Comparison of ENCODE assay signal across 33 mouse cellular contexts in the genomic region with DNA sequence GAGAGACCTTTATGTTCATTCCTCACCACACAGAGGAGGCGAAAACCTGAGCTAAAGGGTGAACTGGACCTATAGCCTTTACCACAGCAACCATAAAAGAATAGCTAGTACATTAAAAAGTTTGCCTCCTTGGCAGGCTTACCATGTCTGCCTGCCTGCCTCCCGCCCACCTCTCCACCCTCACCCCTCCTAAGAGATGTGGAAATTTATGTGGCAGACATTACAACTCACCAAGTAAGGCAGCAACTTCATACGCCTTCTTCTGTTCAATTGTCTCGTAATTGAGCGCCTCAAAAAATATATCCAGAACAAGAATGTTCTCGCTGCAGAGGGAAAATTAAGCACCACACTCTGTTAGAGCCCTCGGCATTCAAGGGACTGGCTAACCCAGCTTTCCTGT. TPM values are rescaled to one million over a fixed set of nuclear protein-coding genes. Genes with fewer than 3 reads are reported as not detected.
"Had no signal": no experiment of that assay in that cellular context is flagged by ENCODE, and none has a peak within 500 bp of the region (broad histone marks: within the 10 kb centered on the region; RNA-seq: fewer than 3 reads in every experiment).

No protein-coding gene starts in this region.

- H3K4me3 ChIP-seq: liver, embryonic 13.5 days; neural tube, embryonic 12.5 days; neural tube, embryonic 15.5 days had no signal

- DNase-seq: kidney, postnatal 25 days; liver, embryonic 13.5 days; lung, postnatal 14 days; lung, postnatal 4 days; midbrain, embryonic 14.5 days; retina, postnatal 1 day; right cerebral cortex, postnatal 4 days; thymus, adult 2 months; thymus, postnatal 14 days; thymus, postnatal 4 days had no signal

- H3K4me1 ChIP-seq: liver, embryonic 13.5 days; neural tube, embryonic 12.5 days; neural tube, embryonic 15.5 days had no signal

- H3K27me3 ChIP-seq: neural tube, embryonic 12.5 days; neural tube, embryonic 15.5 days had no signal

- ATAC-seq: intestine, postnatal 0 days had no signal

- H3K27ac ChIP-seq: kidney, postnatal 0 days; liver, embryonic 13.5 days; neural tube, embryonic 12.5 days; neural tube, embryonic 15.5 days; stomach, postnatal 0 days had no signal

- H3K36me3 ChIP-seq: liver, embryonic 13.5 days; neural tube, embryonic 12.5 days; neural tube, embryonic 15.5 days had no signal

RNA-seq across cellular contexts. Expression of gene Spaca3, which starts 28.2 kb away (rescaled TPM):
- total RNA-seq: layer of hippocampus, adult 8-10 months; layer of hippocampus, postnatal 10 days; left cerebral cortex, adult 8-10 months; left cerebral cortex, postnatal 36 days; liver, adult 2 months; megakaryocyte progenitor cell, adult 5-6 weeks; megakaryocyte-erythroid progenitor cell, adult 5-6 weeks; midbrain, postnatal 0 days had no signal
- polyA plus RNA-seq: intestine, postnatal 0 days; kidney, adult 2 months; kidney, embryonic 14.5 days; kidney, postnatal 0 days; large intestine, adult 2 months; limb, embryonic 11.5 days; limb, embryonic 14.5 days; liver, adult 2 months; liver, embryonic 13.5 days; liver, embryonic 16.5 days; lung, adult 2 months; lung, embryonic 16.5 days; midbrain, embryonic 11.5 days; midbrain, embryonic 14.5 days; midbrain, postnatal 0 days; neural tube, embryonic 12.5 days; neural tube, embryonic 15.5 days; stomach, embryonic 14.5 days had no signal
